Mouse (Mus musculus): ENCODE data around the gene 1700022I11Rik. TPM values are rescaled to one million over a fixed set of nuclear protein-coding genes. Genes with fewer than 3 reads are reported as not detected.

The 1700022I11Rik gene
- polyA plus RNA-seq, 1 experiment from 2014 or later: 0.76 TPM

DNA sequence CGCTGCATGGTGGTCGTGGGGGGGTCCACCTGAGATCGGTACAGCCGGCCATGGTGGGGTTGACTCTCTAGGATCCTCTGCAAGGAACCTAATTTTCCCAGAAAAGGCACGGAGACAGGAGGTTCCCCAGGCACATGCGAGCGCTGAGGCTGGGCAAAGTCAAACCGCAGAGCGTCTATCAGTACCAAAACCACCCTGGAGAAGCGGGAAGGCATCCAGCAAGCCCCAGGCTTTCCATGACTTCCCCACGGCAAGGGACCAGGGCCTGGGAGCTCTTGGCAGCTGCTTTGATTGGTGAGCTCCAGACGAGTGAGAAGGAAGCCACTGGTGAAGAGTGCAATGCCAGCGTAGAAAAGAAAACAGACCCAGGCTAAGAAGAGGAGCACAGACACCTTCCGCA, 55.3 kb downstream of the 1700022I11Rik start:
- Histone ChIP-seq H3K9ac (replicated peaks; ENCODE audit: low read length) (peak overlapping the region; percentile 64), H3K4me2 (ENCODE audit: low read depth, low read length) (peak overlapping the region; percentile 67), H3K4me3 (ENCODE audit: low read depth, low read length) (peak overlapping the region; percentile 65), H3K4me1 (ENCODE audit: control insufficient read depth, insufficient read depth, low read length) (no peaks in the 10 kb centered on the region; the same call in 1 of the 2 replicates), H3K27me3 (ENCODE audit: control insufficient read depth, insufficient read depth, low read length) (no peaks in the 10 kb centered on the region), H3K36me3 (replicated peaks; ENCODE audit: control insufficient read depth, insufficient read depth, low read depth, low read length) (peaks cover 6% of the 10 kb centered on the region), H3K9me3 (replicated peaks; ENCODE audit: control insufficient read depth, low read length) (no peaks in the 10 kb centered on the region), H3K27ac (replicated peaks; ENCODE audit: low read depth, low read length) (no peak overlapping the region)
- DNase-seq (ENCODE audit: low spot score) (no peak), ATAC-seq (replicated peaks; ENCODE audit: insufficient number of reproducible peaks, low FRiP score, low TSS enrichment, low read depth) (no peak)
- 88% methylated on average over 14 of the region's 14 CpGs for WGBS

DNA sequence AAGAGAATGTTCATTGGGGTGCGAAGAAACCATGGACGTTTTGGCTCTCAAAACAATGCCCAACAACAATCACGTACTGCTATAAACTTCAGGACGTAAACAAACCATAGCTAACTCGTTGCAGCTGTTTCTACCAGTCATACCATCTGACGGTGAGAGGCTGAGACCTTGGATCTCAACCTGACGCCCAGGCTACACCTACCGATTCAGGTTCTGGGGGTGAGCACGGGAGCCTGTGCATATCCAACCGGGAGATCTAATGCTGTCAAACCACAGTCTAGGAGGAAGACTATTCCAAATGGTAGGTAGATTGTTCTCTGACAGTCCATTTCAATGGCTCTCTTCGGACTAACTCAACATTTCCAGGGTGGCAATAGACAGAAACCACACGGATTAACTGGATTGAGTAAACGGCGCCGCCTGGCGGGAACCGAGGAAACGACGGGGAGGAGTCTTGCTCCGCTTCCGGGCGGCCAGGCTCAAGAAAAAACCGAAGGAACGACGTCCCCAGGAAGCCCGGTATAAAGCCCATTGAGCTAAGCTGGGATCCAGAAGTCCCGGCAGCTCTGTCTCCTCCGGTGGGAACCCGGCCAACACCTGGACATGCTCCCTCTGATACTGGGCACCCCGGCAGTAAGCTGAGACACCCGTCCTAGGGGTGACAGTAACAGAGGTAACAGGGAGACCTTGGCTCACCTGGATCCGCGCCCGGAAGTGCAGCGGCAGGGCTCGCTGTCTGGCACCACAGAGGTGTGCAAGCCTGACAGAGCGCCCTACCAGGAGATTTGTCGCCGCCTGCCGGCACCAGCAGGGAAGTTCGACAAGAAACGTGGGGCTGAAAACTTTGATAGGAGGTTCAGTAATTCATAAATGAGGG, 55.9 kb downstream of the 1700022I11Rik start, which contains the start of gene Pigo:
Gene Pigo (minus strand): TSS at position 736 of the 877 bp plus-strand sequence.
- H3K4me3 ChIP-seq (ENCODE audit: low read depth, low read length): peak within 1 kb of the TSS; percentile 65
- H3K27ac ChIP-seq (replicated peaks; ENCODE audit: low read depth, low read length): peak within 1 kb of the TSS; percentile 72; the same call in 1 of the 2 replicates
- H3K4me1 ChIP-seq (ENCODE audit: control insufficient read depth, insufficient read depth, low read length): no peaks in the 10 kb centered on the region; the same call in 1 of the 2 replicates
- ATAC-seq (replicated peaks; ENCODE audit: insufficient number of reproducible peaks, low FRiP score, low TSS enrichment, low read depth) (peak; percentile 87), DNase-seq (ENCODE audit: low spot score) (peak; percentile 95)
- peaks cover 6% of the 10 kb centered on the region for H3K36me3 ChIP-seq (replicated peaks; ENCODE audit: control insufficient read depth, insufficient read depth, low read depth, low read length)
- peak within 1 kb of the TSS; percentile 67 for H3K4me2 ChIP-seq (ENCODE audit: low read depth, low read length)
- H3K9me3 ChIP-seq (replicated peaks; ENCODE audit: control insufficient read depth, low read length): no peaks in the 10 kb centered on the region
- 8% methylated on average over 42 of the region's 42 CpGs for WGBS
- peak within 1 kb of the TSS; percentile 64 for H3K9ac ChIP-seq (replicated peaks; ENCODE audit: low read length)
- no peaks in the 10 kb centered on the region for H3K27me3 ChIP-seq (ENCODE audit: control insufficient read depth, insufficient read depth, low read length)

DNA sequence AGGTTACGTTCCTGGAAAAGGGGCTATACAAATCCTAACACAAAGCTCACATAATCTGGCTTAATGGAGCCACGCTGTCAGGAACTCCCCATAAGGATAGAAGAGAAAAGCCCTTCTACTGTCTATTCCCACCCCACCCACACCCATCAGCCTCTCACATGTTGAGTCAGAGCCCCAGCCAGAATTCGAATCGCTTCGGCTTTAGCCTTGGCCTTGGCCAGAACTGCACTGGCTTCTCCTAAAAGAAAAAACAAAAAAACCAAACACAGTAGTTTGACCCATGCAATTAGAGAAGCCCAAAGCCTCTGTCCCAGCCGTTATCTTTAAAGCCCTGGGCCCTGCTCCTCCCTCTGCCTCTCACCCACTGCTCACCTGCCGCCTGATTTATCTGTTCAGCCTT, 59.7 kb downstream of the 1700022I11Rik start:
- H3K27ac ChIP-seq (replicated peaks; ENCODE audit: low read depth, low read length): no peak overlapping the region
- 94% methylated on average over 7 of the region's 7 CpGs for WGBS
- no peak overlapping the region for H3K9ac ChIP-seq (replicated peaks; ENCODE audit: low read length)
- H3K36me3 ChIP-seq (replicated peaks; ENCODE audit: control insufficient read depth, insufficient read depth, low read depth, low read length): no peaks in the 10 kb centered on the region; the same call in 1 of the 2 replicates
- H3K4me2 ChIP-seq (ENCODE audit: low read depth, low read length): no peak overlapping the region
- H3K4me3 ChIP-seq (ENCODE audit: low read depth, low read length): no peak overlapping the region
- no peaks in the 10 kb centered on the region for H3K9me3 ChIP-seq (replicated peaks; ENCODE audit: control insufficient read depth, low read length)
- ATAC-seq (replicated peaks; ENCODE audit: insufficient number of reproducible peaks, low FRiP score, low TSS enrichment, low read depth) (no peak), DNase-seq (ENCODE audit: low spot score) (no peak)
- no peaks in the 10 kb centered on the region; the same call in 1 of the 2 replicates for H3K4me1 ChIP-seq (ENCODE audit: control insufficient read depth, insufficient read depth, low read length)
- H3K27me3 ChIP-seq (ENCODE audit: control insufficient read depth, insufficient read depth, low read length): no peaks in the 10 kb centered on the region

DNA sequence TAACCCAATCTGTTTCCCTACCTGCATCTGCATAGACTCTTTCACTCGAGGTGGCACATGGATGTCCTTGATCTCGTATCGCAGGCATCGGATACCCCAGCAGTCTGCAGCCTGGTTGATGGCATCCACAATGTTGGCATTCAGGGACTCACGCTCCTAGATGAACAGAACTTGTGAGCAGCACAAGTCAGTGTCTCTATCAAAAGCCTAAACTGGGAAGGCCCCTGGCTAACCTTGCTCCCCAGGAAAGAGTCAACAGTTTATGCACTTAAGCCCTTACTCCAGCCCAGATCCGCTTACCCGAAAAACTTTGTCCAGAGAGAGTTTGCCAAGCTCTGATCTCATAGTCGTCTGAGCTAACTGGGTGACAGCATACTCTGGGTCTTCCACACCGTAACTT, 60.3 kb downstream of the 1700022I11Rik start:
- 95% methylated on average over 9 of the region's 9 CpGs for WGBS
- ATAC-seq (replicated peaks; ENCODE audit: insufficient number of reproducible peaks, low FRiP score, low TSS enrichment, low read depth) (no peak), DNase-seq (ENCODE audit: low spot score) (no peak)
- Histone ChIP-seq H3K4me1 (ENCODE audit: control insufficient read depth, insufficient read depth, low read length) (no peaks in the 10 kb centered on the region; the same call in 1 of the 2 replicates), H3K9ac (replicated peaks; ENCODE audit: low read length) (no peak overlapping the region), H3K4me3 (ENCODE audit: low read depth, low read length) (no peak overlapping the region), H3K9me3 (replicated peaks; ENCODE audit: control insufficient read depth, low read length) (no peaks in the 10 kb centered on the region), H3K4me2 (ENCODE audit: low read depth, low read length) (no peak overlapping the region), H3K27me3 (ENCODE audit: control insufficient read depth, insufficient read depth, low read length) (no peaks in the 10 kb centered on the region), H3K27ac (replicated peaks; ENCODE audit: low read depth, low read length) (no peak overlapping the region), H3K36me3 (replicated peaks; ENCODE audit: control insufficient read depth, insufficient read depth, low read depth, low read length) (no peaks in the 10 kb centered on the region; the same call in 1 of the 2 replicates)

DNA sequence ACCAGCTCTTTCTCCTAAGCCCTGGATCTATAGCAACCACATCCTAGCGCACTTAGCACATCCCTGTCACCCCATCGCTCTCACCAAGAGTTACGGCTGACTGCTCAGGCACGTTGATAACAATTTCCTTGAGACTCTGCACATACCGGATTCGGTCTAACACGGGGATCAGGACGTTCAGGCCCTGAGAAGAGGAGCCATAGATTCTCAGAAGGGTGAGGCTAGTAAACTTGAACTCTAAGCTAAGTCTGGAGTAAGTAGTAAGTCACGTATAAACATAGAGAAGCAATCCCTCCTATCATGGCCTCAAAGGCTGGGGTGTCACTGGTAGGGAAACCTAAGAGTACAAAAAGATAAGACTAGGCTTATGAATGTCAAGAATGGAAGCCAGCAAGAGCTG, 60.9 kb downstream of the 1700022I11Rik start:
- peak overlapping the region; percentile 77 for H3K4me2 ChIP-seq (ENCODE audit: low read depth, low read length)
- peak overlapping the region; percentile 87 for H3K9ac ChIP-seq (replicated peaks; ENCODE audit: low read length)
- no peak for DNase-seq (ENCODE audit: low spot score)
- no peak overlapping the region for H3K27ac ChIP-seq (replicated peaks; ENCODE audit: low read depth, low read length)
- peak overlapping the region; percentile 69 for H3K4me3 ChIP-seq (ENCODE audit: low read depth, low read length)
- no peaks in the 10 kb centered on the region for H3K4me1 ChIP-seq (ENCODE audit: control insufficient read depth, insufficient read depth, low read length)
- no peaks in the 10 kb centered on the region for H3K9me3 ChIP-seq (replicated peaks; ENCODE audit: control insufficient read depth, low read length)
- no peaks in the 10 kb centered on the region; the same call in 1 of the 2 replicates for H3K36me3 ChIP-seq (replicated peaks; ENCODE audit: control insufficient read depth, insufficient read depth, low read depth, low read length)
- no peak for ATAC-seq (replicated peaks; ENCODE audit: insufficient number of reproducible peaks, low FRiP score, low TSS enrichment, low read depth)
- H3K27me3 ChIP-seq (ENCODE audit: control insufficient read depth, insufficient read depth, low read length): no peaks in the 10 kb centered on the region
- 79% methylated on average over 9 of the region's 9 CpGs for WGBS

DNA sequence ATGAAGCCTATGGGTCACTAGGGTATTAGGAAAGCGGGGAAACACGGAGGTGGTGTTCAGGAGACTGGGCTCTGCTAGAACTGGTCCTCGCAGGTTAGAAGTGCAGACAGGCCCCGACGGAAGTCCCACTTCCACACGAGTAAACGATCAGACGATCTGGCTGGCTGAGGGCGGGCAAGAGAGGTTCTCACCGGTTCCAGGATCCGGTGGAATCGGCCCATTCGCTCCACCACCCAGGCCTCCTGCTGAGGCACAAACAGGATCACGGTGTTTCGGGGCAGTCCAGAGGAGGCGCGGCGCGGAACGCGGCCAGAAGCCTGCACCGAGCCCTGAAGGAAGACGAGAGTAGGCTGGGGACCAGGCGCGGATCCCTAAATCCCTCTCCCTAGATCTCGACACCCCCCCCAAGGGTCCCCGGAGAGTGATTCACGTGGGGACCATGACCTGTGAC, 61.4 kb downstream of the 1700022I11Rik start:
- Histone ChIP-seq H3K4me3 (ENCODE audit: low read depth, low read length) (peak overlapping the region; percentile 69), H3K27ac (replicated peaks; ENCODE audit: low read depth, low read length) (peak overlapping the region; percentile 72; the same call in 1 of the 2 replicates), H3K27me3 (ENCODE audit: control insufficient read depth, insufficient read depth, low read length) (no peaks in the 10 kb centered on the region), H3K36me3 (replicated peaks; ENCODE audit: control insufficient read depth, insufficient read depth, low read depth, low read length) (no peaks in the 10 kb centered on the region; the same call in 1 of the 2 replicates), H3K9me3 (replicated peaks; ENCODE audit: control insufficient read depth, low read length) (no peaks in the 10 kb centered on the region), H3K4me1 (ENCODE audit: control insufficient read depth, insufficient read depth, low read length) (no peaks in the 10 kb centered on the region), H3K4me2 (ENCODE audit: low read depth, low read length) (peak overlapping the region; percentile 77), H3K9ac (replicated peaks; ENCODE audit: low read length) (peak overlapping the region; percentile 87)
- DNase-seq (ENCODE audit: low spot score) (no peak), ATAC-seq (replicated peaks; ENCODE audit: insufficient number of reproducible peaks, low FRiP score, low TSS enrichment, low read depth) (peak; percentile 31)
- 2% methylated on average over 28 of the region's 28 CpGs for WGBS

DNA sequence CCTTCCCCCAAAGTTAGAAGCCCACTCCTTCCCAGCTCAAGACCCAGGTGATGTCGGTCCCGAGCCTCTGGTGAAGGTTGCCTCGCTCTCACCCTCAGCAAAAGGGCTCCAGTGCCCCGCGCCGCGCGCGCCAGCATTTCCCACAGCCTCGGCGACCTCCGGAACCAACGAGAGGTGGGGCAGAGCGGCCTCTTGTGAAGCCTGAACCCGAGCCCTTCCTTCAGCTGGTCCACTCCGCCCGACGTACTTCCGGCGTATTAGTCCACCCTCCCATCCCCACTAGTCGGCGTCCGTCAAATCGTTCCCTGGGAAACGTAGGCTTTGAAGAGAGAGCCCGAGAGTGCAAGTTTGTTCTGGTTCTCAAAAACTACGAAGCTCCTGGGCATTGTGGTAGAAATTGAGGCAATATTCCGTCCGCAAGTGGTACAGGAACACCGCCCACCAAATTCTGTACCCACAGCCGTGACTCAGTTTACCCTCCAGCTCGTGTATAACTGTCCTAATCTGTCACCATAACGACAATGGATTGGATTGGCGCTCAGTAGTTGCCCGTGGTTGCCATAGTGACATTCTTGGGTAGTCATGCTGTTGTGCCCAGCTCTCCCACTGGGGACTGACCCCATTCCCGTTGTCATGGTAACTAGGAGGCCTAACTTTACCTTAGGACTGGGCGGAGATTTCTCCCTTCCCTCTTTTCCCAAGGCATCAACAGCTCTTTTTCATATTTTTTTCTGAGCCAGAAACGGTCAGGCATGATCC, 62.0 kb downstream of the 1700022I11Rik start, which contains the start of gene Stoml2:
Gene Stoml2 (minus strand): TSS at position 474 of the 759 bp plus-strand sequence.
- Histone ChIP-seq H3K4me3 (ENCODE audit: low read depth, low read length) (peak within 1 kb of the TSS; percentile 69), H3K9ac (replicated peaks; ENCODE audit: low read length) (peak within 1 kb of the TSS; percentile 87), H3K36me3 (replicated peaks; ENCODE audit: control insufficient read depth, insufficient read depth, low read depth, low read length) (no peaks in the 10 kb centered on the region; the same call in 1 of the 2 replicates), H3K27ac (replicated peaks; ENCODE audit: low read depth, low read length) (peak within 1 kb of the TSS; percentile 72), H3K4me1 (ENCODE audit: control insufficient read depth, insufficient read depth, low read length) (no peaks in the 10 kb centered on the region), H3K4me2 (ENCODE audit: low read depth, low read length) (peak within 1 kb of the TSS; percentile 77), H3K9me3 (replicated peaks; ENCODE audit: control insufficient read depth, low read length) (no peaks in the 10 kb centered on the region), H3K27me3 (ENCODE audit: control insufficient read depth, insufficient read depth, low read length) (no peaks in the 10 kb centered on the region)
- under 1% methylated on average over 38 of the region's 38 CpGs for WGBS
- DNase-seq (ENCODE audit: low spot score) (peak; percentile 97), ATAC-seq (replicated peaks; ENCODE audit: insufficient number of reproducible peaks, low FRiP score, low TSS enrichment, low read depth) (peak; percentile 92)

Data from embryonic facial prominence, embryonic 11.5 days (tissue).